Comparison of ENCODE assay signal across 13 mouse cellular contexts in the genomic region with DNA sequence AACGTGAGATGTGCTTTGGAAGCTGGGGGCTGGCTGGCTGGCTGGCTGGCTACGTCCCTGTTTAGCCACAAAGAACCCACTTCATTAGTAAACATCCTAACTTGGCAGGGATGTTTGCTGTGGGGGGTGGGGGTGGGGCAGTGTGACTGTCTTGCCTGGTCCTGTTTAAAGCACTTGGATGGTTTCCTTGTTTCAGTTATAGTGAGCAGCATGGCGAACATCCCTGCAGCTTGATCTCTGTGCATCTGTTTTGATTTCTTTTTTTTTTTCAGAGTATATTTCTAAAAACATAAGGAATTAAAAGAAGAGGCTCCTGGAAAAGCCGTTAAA. TPM values are rescaled to one million over a fixed set of nuclear protein-coding genes. Genes with fewer than 3 reads are reported as not detected.
DNase-seq lines count a peak whose midpoint lies in the region; ATAC-seq and TF ChIP-seq lines count a peak whose summit lies in the region.
"Had no signal": no experiment of that assay in that cellular context is flagged by ENCODE, and none has a peak within 500 bp of the region (broad histone marks: within the 10 kb centered on the region; RNA-seq: fewer than 3 reads in every experiment).

No protein-coding gene starts in this region.

- H3K36me3 ChIP-seq in forebrain, embryonic 15.5 days = no peaks in the 10 kb centered on the region
- H3K36me3 ChIP-seq in forebrain, embryonic 10.5 days (replicated peaks) = no peaks in the 10 kb centered on the region
- no peaks in the 10 kb centered on the region for H3K36me3 ChIP-seq in lung, embryonic 15.5 days
- no peaks in the 10 kb centered on the region for H3K36me3 ChIP-seq in macrophage (ENCODE audit: inconsistent target)
- H3K36me3 ChIP-seq: G1E had no signal

- no peak overlapping the region for H3K9ac ChIP-seq in forebrain, embryonic 15.5 days (replicated peaks)
- H3K9ac ChIP-seq in lung, embryonic 15.5 days = no peak overlapping the region

- intact Hi-C loops in left cerebral cortex, postnatal 4 days (cut with DNase I) = no loop called here

- H3K79me2 ChIP-seq in macrophage (ENCODE audit: inconsistent target) = no peaks in the 10 kb centered on the region

- 29% methylated on average over 4 of the region's 4 CpGs for WGBS in forebrain, embryonic 15.5 days
- 63% methylated on average over 4 of the region's 4 CpGs for WGBS in forebrain, embryonic 10.5 days
- 30% methylated on average over 4 of the region's 4 CpGs for WGBS in lung, embryonic 15.5 days
- WGBS in macrophage (ENCODE audit: missing documents) = 19% methylated on average over 4 of the region's 4 CpGs

- peak; percentile 30; the same call in 1 of the 2 replicates for ATAC-seq in forebrain, embryonic 15.5 days (replicated peaks)
- ATAC-seq in lung, embryonic 15.5 days (ENCODE audit: borderline replicate concordance, extremely low read depth, low FRiP score, low TSS enrichment) = no peak

- no peak for DNase-seq in forebrain, embryonic 10.5 days (ENCODE audit: extremely low spot score, low spot score)
- DNase-seq in lung, postnatal 14 days = no peak
- DNase-seq in left cerebral cortex, postnatal 4 days = no peak
- DNase-seq in testis, postnatal 14 days (ENCODE audit: low spot score) = no peak
- DNase-seq: cerebellum, postnatal 36 days; gastrocnemius, postnatal 14 days; kidney, adult 8-10 months had no signal

- no peak overlapping the region for H3K4me2 ChIP-seq in forebrain, embryonic 15.5 days (replicated peaks)
- H3K4me2 ChIP-seq in lung, embryonic 15.5 days = peak overlapping the region; percentile 3; the same call in 1 of the 2 replicates

- H3K4me3 ChIP-seq in forebrain, embryonic 15.5 days = no peak overlapping the region
- H3K4me3 ChIP-seq in forebrain, embryonic 10.5 days = no peak overlapping the region
- no peak overlapping the region for H3K4me3 ChIP-seq in lung, embryonic 15.5 days
- H3K4me3 ChIP-seq in bone marrow macrophage, adult 2 months (ENCODE audit: insufficient read depth, low read length) = no peak overlapping the region
- no peak overlapping the region; the same call in 1 of the 2 replicates for H3K4me3 ChIP-seq in macrophage (ENCODE audit: inconsistent target)
- H3K4me3 ChIP-seq: erythroblast, embryonic 14.5 days had no signal

- peaks cover 4% of the 10 kb centered on the region; the same call in 1 of the 2 replicates for H3K27me3 ChIP-seq in forebrain, embryonic 15.5 days
- H3K27me3 ChIP-seq in forebrain, embryonic 10.5 days (ENCODE audit: poor library complexity, severe bottlenecking) = peaks cover 85% of the 10 kb centered on the region
- H3K27me3 ChIP-seq in lung, embryonic 15.5 days = no peaks in the 10 kb centered on the region

- peaks cover 20% of the 10 kb centered on the region for H3K4me1 ChIP-seq in forebrain, embryonic 15.5 days
- H3K4me1 ChIP-seq in forebrain, embryonic 10.5 days = peaks cover 34% of the 10 kb centered on the region
- H3K4me1 ChIP-seq in lung, embryonic 15.5 days = peaks cover 10% of the 10 kb centered on the region; the same call in 1 of the 2 replicates
- H3K4me1 ChIP-seq in bone marrow macrophage, adult 2 months (ENCODE audit: control insufficient read depth, insufficient read depth, low read length) = peaks cover 15% of the 10 kb centered on the region

- TF ChIP-seq POLR2A in bone marrow macrophage, adult 2 months (IDR thresholded peaks at IDR 0.05; ENCODE audit: borderline replicate concordance, low read depth, low read length) = no peak

- 0 out of 2 replicates have a peak overlapping the region, but pooled peaks have one; percentile 38 for H3K27ac ChIP-seq in forebrain, embryonic 15.5 days (replicated peaks)
- H3K27ac ChIP-seq in forebrain, embryonic 10.5 days = no peak overlapping the region
- peak overlapping the region; percentile 17; the same call in 1 of the 2 replicates for H3K27ac ChIP-seq in lung, embryonic 15.5 days
- H3K27ac ChIP-seq in bone marrow macrophage, adult 2 months (ENCODE audit: insufficient read depth, low read depth, low read length) = peak overlapping the region; percentile 74
- H3K27ac ChIP-seq in macrophage = peak overlapping the region; percentile 69

- TF ChIP-seq CTCF in bone marrow macrophage, adult 2 months (IDR thresholded peaks at IDR 0.05; ENCODE audit: low read depth, low read length) = no peak

- no peaks in the 10 kb centered on the region for H3K9me3 ChIP-seq in forebrain, embryonic 15.5 days
- H3K9me3 ChIP-seq in forebrain, embryonic 10.5 days = no peaks in the 10 kb centered on the region
- H3K9me3 ChIP-seq in lung, embryonic 15.5 days = no peaks in the 10 kb centered on the region
- H3K9me3 ChIP-seq: G1E had no signal

RNA-seq across cellular contexts. Expression of gene Nav2, which starts 0.8 kb away (rescaled TPM):
- polyA plus RNA-seq in forebrain, embryonic 15.5 days (2015; fragmentation: Nextera tagmentation; extraction: Ambion mirVana) = 24.6 and 27.3 TPM in 2 replicates
- 4.5 and 6.1 TPM in 2 replicates for polyA plus RNA-seq in forebrain, embryonic 10.5 days (2016; fragmentation: Nextera tagmentation; extraction: Ambion mirVana)
- polyA plus RNA-seq in lung, embryonic 15.5 days (2015; fragmentation: Nextera tagmentation; extraction: Ambion mirVana) = 22.4 and 27.6 TPM in 2 replicates
- polyA plus RNA-seq in bone marrow macrophage, adult 2 months (2012; ENCODE audit: insufficient read depth, insufficient read length, missing spikeins) = 22.2 and 25.5 TPM in 2 replicates
- total RNA-seq in macrophage (2018; cell fraction: chromatin; rRNA removed) = 100 to 1,000 TPM; 225 to 756 (median 416) TPM
- 10 to 100 TPM; 18.9 to 49.7 (median 35.8) TPM for total RNA-seq in macrophage (2018; cell fraction: cytosol; rRNA removed)
- total RNA-seq in macrophage (2018; cell fraction: nucleus; rRNA removed) = 100 to 1,000 TPM in 25 of 26 experiments, 10 to 100 TPM in 1; 85.8 to 465 (median 200) TPM
- 10.6 to 21.1 TPM (median 19.2 TPM) in 3 replicates for polyA plus RNA-seq in macrophage (2018)
- total RNA-seq in left cerebral cortex, postnatal 4 days (2021) = 100 to 1,000 TPM; 200 to 220 TPM
- polyA plus RNA-seq: G1E had no signal

RNA-seq across cellular contexts. Expression of gene E2f8, which starts 27.9 kb away (rescaled TPM):
- polyA plus RNA-seq in forebrain, embryonic 15.5 days (2015; fragmentation: Nextera tagmentation; extraction: Ambion mirVana) = 6.3 and 7.0 TPM in 2 replicates
- 19.3 and 19.5 TPM in 2 replicates for polyA plus RNA-seq in forebrain, embryonic 10.5 days (2016; fragmentation: Nextera tagmentation; extraction: Ambion mirVana)
- polyA plus RNA-seq in lung, embryonic 15.5 days (2015; fragmentation: Nextera tagmentation; extraction: Ambion mirVana) = 21.0 and 23.3 TPM in 2 replicates
- 18.3 and 21.1 TPM in 2 replicates for polyA plus RNA-seq in bone marrow macrophage, adult 2 months (2012; ENCODE audit: insufficient read depth, insufficient read length, missing spikeins)
- 100 to 1,000 TPM in 2 of 26 experiments, 10 to 100 TPM in 13, 1 to 10 TPM in 11; 4.4 to 114 (median 13.8) TPM for total RNA-seq in macrophage (2018; cell fraction: chromatin; rRNA removed)
- total RNA-seq in macrophage (2018; cell fraction: cytosol; rRNA removed) = 10 to 100 TPM in 7 of 26 experiments, 1 to 10 TPM in 19; 2.2 to 33.3 (median 4.7) TPM
- total RNA-seq in macrophage (2018; cell fraction: nucleus; rRNA removed) = 10 to 100 TPM in 16 of 26 experiments, 1 to 10 TPM in 10; 5.0 to 81.9 (median 12.8) TPM
- polyA plus RNA-seq in macrophage (2018) = 1.8 to 8.8 TPM (median 6.0 TPM) in 3 replicates
- total RNA-seq in left cerebral cortex, postnatal 4 days (2021) = 1 to 10 TPM; 3.2 to 4.4 TPM
